Mouse (Mus musculus): ENCODE results near the gene Cdh3.
"Not testable (repeated sequence)": the region's sequence is repeated elsewhere in the genome, so short reads cannot be mapped to it uniquely, and the experiment has no call there.

Cdh3 gene

GRCm38 (mm10) chr8:106569006-106569405, 58.3 kb downstream of the Cdh3 start:
- no peak for DNase-seq (ENCODE audit: inconsistent age in 2 of 2, low spot score in 1 of 2)

- DNase-seq (ENCODE audit: inconsistent age in 2 of 2, low spot score in 1 of 2): no peak
Measured at GRCm38 (mm10) chr8:106570386-106570785, 59.7 kb downstream of the Cdh3 start.

- DNase-seq (ENCODE audit: inconsistent age in 2 of 2, low spot score in 1 of 2): no peak
Measured at GRCm38 (mm10) chr8:106571551-106572172, 61.0 kb downstream of the Cdh3 start.

- DNase-seq (ENCODE audit: inconsistent age in 2 of 2, low spot score in 1 of 2): not testable (repeated sequence)
Measured at GRCm38 (mm10) chr8:106572175-106572574, 61.5 kb downstream of the Cdh3 start.

- not testable (repeated sequence) for DNase-seq (ENCODE audit: inconsistent age in 2 of 2, low spot score in 1 of 2)
Measured at GRCm38 (mm10) chr8:106573168-106573567, 62.5 kb downstream of the Cdh3 start, which contains the start of gene Gm10073. Gene Gm10073 (minus strand): TSS chr8:106573461.

GRCm38 (mm10) chr8:106574283-106574682, 63.6 kb downstream of the Cdh3 start:
- no peak for DNase-seq (ENCODE audit: inconsistent age in 2 of 2, low spot score in 1 of 2)

- DNase-seq (ENCODE audit: inconsistent age in 2 of 2, low spot score in 1 of 2): peak; percentile 63 to 77
Measured at GRCm38 (mm10) chr8:106576849-106577555, 66.3 kb downstream of the Cdh3 start.

GRCm38 (mm10) chr8:106579510-106579909, 68.8 kb downstream of the Cdh3 start:
- no peak for DNase-seq (ENCODE audit: inconsistent age in 2 of 2, low spot score in 1 of 2)

GRCm38 (mm10) chr8:106581344-106582088, 70.8 kb downstream of the Cdh3 start:
- DNase-seq (ENCODE audit: inconsistent age in 2 of 2, low spot score in 1 of 2): no peak

- DNase-seq (ENCODE audit: inconsistent age in 2 of 2, low spot score in 1 of 2): no peak
Measured at GRCm38 (mm10) chr8:106584942-106585670, 74.4 kb downstream of the Cdh3 start.

GRCm38 (mm10) chr8:106585671-106586037, 75.0 kb downstream of the Cdh3 start:
- no peak for DNase-seq (ENCODE audit: inconsistent age in 2 of 2, low spot score in 1 of 2)

- DNase-seq (ENCODE audit: inconsistent age in 2 of 2, low spot score in 1 of 2): no peak
Measured at GRCm38 (mm10) chr8:106586896-106587295, 76.2 kb downstream of the Cdh3 start.

GRCm38 (mm10) chr8:106588443-106589431, 78.0 kb downstream of the Cdh3 start:
- no peak for DNase-seq (ENCODE audit: inconsistent age in 2 of 2, low spot score in 1 of 2)

- DNase-seq (ENCODE audit: inconsistent age in 2 of 2, low spot score in 1 of 2): no peak
Measured at GRCm38 (mm10) chr8:106592458-106592857, 81.8 kb downstream of the Cdh3 start.

GRCm38 (mm10) chr8:106595623-106596022, 84.9 kb downstream of the Cdh3 start:
- DNase-seq (ENCODE audit: inconsistent age in 2 of 2, low spot score in 1 of 2): not testable (repeated sequence)

GRCm38 (mm10) chr8:106597067-106597466, 86.4 kb downstream of the Cdh3 start:
- no peak for DNase-seq (ENCODE audit: inconsistent age in 2 of 2, low spot score in 1 of 2)

- no peak for DNase-seq (ENCODE audit: inconsistent age in 2 of 2, low spot score in 1 of 2)
Measured at GRCm38 (mm10) chr8:106599265-106599979, 88.7 kb downstream of the Cdh3 start.

GRCm38 (mm10) chr8:106603131-106603819, 92.6 kb downstream of the Cdh3 start, which contains the start of gene Cdh1:
Gene Cdh1 (plus strand): TSS chr8:106603351.
- DNase-seq (ENCODE audit: inconsistent age in 2 of 2, low spot score in 1 of 2): peak; percentile 19 to 45

GRCm38 (mm10) chr8:106603933-106604332, 93.2 kb downstream of the Cdh3 start:
- no peak for DNase-seq (ENCODE audit: inconsistent age in 2 of 2, low spot score in 1 of 2)
